Mouse (Mus musculus) kidney, postnatal 14 days (tissue): Measurements from ENCODE around the gene Ptpn13.

Experiments used
- DNase-seq: peaks from one replicate; pipeline ENCODE4 v3.0.0; 2022; ENCODE audit warnings: mixed read lengths

The Ptpn13 gene

GRCm38 (mm10) chr5:103597604-103598003 is 172.6 kb downstream of the Ptpn13 start:
- no peak for DNase-seq

DNA sequence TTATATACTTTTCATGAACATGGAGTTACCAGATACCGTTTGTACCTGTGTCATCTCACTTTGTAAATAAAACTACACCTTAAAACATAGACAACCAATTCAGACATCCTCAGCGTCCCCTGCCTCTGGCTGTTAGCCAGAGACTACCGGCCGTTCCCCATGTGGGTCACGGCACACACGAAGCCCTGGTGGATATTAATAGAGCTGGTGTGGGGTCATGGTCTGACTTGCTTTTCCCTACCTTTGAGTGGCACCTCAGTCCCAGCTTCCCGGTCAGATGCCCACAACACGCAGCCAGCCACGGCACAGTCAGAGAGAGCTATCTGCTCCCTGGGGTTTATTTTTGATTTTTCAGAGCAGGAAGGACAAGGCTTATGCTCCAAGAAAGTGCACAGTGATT is 173.3 kb downstream of the Ptpn13 start:
- no peak for DNase-seq

DNA sequence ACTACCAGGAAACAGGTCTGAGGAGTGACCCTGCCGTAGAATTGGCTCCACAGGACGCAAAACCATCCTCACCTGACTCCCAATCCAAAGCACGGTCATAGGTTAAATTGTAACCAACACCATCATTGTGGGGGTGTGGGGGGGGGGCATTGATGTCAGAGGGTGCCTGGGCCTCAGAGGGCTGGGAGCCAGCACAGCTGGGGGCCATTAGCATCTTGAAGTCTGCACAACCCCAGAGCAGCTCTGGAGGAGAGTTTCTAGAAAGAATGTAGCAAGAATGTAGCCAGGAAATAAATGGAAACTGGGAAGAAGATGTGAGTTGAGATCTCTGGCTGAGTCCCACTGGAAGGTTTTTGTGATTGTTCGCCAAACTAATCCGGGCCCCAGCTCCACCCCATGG is 173.9 kb downstream of the Ptpn13 start:
- DNase-seq: peak; percentile 48

GRCm38 (mm10) chr5:103603115-103603893 is 178.3 kb downstream of the Ptpn13 start:
- DNase-seq: no peak

DNA sequence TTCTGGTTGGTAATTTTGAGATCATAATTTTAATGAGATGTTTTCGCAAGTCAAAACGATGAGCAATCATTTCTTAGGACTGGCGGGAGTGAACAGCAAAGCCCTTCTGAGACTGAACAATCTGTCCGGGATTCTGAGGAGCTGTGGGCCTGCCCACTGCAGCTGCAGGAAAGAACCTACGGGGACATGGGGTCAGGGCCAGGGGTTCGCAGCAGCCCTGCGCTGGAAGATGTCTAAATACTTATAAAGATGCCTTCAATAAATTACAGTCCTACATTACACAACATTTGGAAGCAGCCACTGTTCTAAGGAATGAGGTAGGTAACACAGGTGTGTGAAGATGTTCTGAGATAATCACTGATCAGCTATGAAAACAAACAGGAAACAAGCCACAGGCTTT is 180.7 kb downstream of the Ptpn13 start:
- DNase-seq: no peak

DNA sequence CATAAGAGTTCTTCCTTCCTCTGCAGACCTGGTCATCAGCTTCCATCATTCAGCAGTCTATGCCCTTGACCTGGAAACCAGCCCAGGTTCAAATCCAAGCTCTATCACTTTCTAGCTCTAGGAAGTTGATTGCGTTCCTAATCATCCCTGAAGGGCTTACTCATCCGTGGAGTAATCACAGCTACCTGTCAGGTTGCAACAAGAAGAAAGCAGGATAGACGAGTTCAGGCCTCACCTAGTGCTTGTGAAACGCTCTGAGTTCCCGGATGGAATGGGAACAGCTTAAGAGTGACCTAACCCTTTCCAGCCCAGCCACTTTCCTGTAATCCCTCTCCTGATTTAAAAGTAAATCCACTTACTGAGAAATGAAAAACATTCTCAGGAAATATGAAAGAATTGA is 185.2 kb downstream of the Ptpn13 start:
- DNase-seq: no peak

DNA sequence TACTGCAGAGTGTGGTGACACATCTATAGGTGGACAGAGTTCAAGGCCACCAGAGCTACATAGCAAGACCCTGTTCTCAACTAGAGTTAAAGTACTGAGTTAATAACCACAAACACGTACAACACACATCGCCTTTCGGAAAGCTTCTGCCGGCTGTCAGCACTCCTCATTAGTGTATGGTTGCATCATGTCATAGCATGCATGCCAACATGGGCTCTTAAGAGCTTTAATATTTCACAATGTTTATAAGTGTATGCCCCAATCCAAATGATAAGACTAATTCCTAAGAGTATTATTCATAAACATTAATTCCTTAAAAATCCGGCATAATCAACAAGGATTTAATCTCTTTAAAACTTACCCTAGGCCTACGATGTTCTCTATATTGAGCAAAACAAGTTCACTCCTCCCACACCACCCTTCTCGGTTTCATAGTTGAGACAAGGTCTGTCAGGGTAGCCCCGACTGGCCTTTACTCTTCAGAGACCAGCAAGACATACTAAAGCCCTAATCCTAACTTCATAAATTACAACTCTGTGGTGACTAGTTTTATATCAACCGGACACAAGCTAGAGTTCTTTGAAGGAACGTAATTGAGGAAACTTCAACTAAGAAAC is 186.0 kb downstream of the Ptpn13 start:
- DNase-seq: no peak

- no peak for DNase-seq
These were observed 187.3 kb downstream of the Ptpn13 start for GRCm38 (mm10) chr5:103612316-103612715.

GRCm38 (mm10) chr5:103614356-103614755 is 189.4 kb downstream of the Ptpn13 start:
- DNase-seq: no peak

- no peak for DNase-seq
These were observed 192.2 kb downstream of the Ptpn13 start for GRCm38 (mm10) chr5:103617191-103617590.

GRCm38 (mm10) chr5:103620301-103620973 is 195.4 kb downstream of the Ptpn13 start:
- DNase-seq: peak; percentile 54

DNA sequence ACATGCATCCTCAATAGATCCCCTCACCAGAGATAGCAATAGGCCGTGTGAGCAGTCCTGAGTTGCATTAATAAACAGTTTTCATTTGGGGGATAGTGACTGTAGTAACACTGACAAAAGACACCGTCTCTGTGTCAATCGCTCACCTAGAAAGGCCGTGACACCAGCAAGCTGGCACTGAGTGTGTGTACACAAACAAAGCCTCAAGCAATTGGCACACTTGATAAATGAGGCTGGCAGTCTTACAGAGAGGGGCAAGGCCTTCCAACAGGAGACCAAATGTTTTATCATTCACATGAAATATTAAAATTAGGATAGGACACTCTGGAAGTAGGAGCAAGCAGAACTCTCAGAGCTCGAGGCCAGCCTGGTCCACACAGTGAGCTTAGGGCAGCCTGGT is 197.3 kb downstream of the Ptpn13 start:
- DNase-seq: no peak

- no peak for DNase-seq
These were observed 199.8 kb downstream of the Ptpn13 start for GRCm38 (mm10) chr5:103624831-103625230.

DNA sequence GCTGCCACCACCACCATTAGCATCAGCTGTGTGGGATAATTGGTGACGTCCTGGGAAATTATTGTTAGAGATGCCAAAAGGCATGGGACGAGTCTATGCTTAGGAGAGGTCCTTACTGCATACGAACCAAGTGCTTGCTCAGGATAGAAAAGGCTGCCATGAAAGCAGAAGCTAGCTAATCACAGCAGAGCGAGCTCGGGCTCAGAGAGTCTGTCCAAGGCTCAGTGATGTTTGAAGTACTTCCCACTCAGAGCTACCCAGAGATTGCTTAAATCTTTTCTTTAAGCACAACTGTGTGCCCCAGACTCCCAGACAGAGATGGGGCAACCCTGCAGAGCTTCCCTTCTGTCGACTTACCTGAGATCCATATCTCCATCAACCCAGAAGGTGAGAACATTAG is 203.5 kb downstream of the Ptpn13 start:
- no peak for DNase-seq

DNA sequence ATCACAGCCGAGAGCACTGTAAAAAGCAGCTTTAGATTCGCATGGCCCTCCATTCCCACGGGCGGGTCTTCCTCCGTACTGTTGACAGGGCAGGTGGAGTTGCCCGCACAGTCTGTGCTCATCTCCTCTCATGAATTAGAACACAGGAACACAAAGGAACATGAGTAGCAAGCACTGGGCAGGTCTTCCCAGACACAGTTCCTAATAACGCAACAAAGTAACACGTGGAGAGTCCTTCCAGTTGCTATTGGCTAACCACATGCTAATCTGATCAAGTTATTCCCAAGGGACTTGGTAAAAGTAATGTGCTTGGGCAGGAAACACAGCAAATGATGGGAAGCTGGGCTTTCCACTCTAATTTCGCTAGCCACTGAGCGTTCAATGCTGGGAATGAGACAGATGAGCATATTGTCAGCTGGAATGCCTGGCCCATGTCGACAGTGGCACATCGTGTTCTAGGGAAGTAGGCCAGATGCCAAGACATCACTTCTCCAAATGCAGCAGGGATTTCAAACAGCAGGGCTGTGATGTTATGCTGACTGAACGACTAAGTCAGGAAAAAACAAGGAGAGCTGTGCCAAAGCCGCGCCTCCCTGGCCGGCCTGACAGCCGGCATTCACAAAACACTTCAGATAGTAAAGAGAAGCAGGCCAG is 204.2 kb downstream of the Ptpn13 start, which contains the start of gene Slc10a6:
TSS of gene Slc10a6 (minus strand) at position 293 of the 654 bp plus-strand sequence.
- DNase-seq: peak; percentile 86

- DNase-seq: no peak
These were observed 205.0 kb downstream of the Ptpn13 start for GRCm38 (mm10) chr5:103629854-103630580.

GRCm38 (mm10) chr5:103637162-103637561 is 212.2 kb downstream of the Ptpn13 start:
- DNase-seq: no peak

DNA sequence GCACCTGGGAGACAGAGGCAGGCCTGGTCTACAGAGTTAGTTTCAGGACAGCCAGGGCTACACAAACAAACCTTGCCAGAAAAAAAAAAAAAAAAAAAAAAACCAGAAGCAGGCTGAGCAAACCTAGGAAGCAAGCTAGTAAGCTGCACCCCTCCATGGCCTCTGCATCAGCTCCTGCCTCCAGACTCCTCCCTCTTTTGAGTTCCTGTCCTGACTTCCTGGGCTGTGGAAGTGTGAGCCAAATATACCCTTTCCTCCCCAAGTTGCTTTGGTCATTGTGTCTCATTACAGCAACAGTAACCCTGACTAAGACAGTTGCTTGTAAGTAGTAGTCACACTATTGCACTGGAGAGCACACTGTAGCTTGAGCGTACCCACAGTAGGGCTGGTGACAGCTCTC is 219.2 kb downstream of the Ptpn13 start:
- DNase-seq: no peak

DNA sequence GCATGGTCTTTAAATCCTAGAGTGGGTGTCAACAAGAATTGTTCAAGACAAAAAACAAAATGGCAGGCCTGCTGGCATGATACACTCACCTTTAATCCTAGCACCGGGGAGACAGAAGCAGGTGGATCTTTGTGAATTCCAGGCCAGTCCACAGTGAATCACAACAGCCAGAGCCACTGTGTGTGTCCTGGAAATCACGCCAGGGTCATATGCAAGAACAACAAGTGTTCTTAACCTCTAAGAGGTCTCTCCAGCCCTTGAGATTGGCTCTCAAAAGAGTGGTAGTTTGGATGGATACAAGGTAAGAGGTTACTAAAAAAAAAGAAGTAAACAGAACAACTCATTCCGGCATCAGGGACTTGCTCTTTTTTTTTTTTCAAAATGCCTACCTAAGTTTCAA is 222.3 kb downstream of the Ptpn13 start:
- DNase-seq: no peak
